Mouse (Mus musculus) c-Kit-positive CD71-positive TER-119-positive erythroid progenitor cells, embryonic 14.5 days (primary cell): Measurements from ENCODE around the gene 2200002D01Rik.

Experiments used
- DNase-seq: peaks from one replicate; pipeline ENCODE4 v3.0.0-alpha.2; 2013; ENCODE audit warnings: low spot score

Gene 2200002D01Rik

DNA sequence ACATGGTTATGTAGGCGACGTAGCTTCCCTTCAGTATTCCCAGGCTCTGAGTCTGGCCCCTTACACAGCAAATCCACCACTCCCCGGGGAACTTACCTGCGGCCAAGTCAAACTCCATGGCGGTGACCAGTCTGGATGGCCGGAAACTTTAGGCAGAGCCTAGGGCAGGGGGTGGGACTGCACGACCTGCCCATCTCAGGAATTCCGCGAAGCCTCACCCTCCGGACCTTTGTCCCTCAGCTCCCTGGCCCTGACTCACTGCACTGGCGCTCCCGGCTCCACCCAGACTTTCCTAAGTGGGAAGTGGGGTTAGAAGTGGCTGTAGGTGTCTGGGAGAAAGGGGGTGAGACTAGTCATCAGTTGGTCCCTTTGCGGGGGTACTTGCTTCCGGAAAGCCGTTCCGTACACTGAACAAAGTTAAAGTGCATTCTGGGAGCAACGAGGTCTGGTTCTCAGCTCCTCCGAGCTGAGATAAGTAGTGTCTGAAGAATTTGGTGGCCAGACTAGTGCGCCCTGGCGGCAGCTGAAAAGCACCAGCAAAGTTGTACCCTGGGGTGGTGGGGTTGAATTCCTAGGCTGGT lies at the start of gene 2200002D01Rik:
2200002D01Rik (minus strand) TSS at position 206 of the 581 bp plus-strand sequence.
- no peak for DNase-seq

DNA sequence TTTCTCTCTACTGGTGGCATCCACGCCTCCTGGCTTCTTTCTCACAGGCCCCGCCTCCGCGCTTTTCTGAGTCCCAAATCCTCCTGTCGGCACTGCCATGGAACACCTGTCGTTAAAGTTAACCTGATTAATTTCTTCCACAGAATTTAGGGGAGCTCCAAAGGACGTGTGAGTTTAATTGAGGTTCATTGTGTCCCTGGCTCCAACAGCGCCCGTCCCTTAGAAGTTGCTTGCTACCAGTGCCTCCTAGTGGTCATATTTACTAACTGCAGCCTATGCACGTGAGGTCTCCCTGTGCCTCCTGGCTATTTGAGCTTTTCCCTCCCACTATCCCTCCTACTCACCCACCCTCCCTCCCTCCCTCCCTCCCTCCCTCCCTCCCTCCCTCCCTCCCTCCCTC lies 48.7 kb upstream of the 2200002D01Rik start:
- peak; percentile 64 for DNase-seq

DNA sequence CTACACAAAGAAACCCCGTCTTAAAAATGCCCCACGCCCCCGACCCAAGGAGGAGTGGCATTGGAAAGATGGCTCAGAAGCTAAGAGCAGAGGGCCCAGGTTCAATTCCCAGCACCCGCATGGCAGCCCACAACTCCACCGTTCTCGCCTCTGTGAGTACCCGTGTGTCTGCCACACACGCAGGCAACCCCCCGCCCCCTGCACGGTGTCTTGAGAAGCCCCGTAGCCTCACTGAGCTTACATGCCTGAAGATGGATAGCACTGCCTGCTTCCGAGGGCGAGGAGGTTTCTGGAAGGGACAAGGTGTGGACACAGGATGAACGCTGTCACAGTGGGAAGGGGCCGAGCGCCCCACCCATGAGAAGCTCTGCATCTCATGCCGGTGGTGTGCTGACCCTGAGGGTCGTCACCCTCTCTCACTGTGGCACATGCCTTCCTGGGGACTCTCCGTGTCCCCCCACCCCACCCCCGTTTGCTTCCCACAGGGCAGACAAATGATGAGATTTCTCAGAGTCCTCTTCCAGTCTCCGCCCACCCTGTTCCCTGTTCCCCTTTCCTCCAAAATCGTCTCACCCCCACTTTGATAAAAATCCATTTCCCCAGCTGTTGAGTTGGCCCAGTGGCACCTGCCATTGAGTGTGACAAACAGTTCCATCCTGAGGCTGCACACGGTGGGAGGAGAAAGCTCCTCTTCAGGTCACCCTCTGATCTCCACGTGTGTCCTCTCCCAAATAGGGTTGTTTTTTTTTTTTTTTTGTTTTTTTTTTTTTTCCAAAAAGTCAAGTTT lies 47.8 kb upstream of the 2200002D01Rik start:
- DNase-seq = no peak

DNA sequence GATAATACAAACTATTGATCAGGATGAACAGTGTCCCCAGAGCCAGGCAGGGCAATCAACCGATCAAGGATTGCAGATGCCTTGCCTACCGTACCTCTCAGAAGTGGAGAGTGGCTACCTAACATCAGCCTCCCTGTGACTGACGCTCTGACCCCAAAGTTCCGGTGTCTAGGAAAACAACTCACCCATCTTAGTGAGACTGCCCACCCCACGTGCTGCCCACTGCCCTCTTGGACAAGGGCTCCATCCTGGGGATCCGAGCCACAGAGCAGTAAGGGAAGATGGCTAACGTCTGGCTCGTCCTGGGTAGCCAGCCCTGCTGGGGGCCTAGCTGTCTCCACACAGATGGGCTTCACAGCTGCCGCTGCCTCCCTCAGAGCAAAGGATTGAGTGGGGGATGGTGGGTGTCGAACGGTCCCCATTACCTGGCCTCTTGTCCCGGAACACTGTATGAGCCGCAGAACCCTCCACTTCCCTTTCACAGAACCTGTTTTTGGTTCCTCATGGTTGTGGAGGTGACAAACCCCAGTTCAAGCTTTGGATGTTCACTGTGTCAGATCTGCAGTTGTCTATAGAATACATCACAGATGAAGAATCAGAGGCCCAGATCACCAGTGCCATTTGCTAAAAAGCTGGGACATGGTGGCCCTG lies 46.0 kb upstream of the 2200002D01Rik start:
- no peak for DNase-seq

DNA sequence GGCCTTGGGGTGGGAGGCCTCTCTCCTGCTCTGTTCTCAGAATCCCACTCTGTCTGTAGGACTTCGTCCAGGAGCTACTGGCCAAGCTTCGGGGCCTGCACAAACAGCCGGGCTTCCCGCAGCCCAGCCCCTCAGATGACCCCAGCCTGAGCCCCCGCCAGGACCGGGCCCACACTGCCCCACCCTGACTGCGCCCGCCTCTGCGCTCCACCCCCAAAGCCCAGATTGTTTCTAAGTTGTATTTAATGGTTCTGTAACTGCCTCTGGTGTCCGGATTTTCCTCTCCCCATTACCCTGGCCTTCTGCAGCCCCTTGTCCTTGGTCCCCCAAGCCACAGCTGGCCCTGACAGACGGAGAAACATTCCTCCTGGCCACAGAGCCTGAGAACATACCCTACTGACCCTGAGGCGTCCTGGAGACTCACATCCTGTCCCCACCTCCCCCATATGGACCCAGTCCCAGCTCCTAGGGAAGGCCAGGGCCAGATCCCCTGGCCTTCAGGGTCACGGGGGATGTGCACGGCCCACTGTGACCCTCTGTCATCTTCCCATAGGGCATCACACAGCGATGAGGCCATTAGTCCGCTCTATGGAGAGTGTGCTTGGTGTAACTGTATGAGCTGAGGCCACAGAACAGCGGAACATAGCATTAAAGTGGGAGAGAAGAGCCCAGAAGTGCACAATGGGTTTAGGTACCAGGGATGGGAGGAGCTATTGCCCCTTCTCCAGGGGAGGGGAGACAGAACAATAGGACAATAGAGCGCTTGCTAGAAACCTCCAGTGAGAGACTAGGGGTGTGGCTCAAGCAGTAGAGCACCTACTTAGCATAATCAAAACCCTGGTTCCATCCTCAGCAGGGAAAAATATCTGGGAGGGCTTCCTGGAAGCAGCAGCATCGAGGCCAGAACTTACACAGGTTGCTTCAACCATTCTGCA lies 45.1 kb upstream of the 2200002D01Rik start:
- no peak for DNase-seq

DNA sequence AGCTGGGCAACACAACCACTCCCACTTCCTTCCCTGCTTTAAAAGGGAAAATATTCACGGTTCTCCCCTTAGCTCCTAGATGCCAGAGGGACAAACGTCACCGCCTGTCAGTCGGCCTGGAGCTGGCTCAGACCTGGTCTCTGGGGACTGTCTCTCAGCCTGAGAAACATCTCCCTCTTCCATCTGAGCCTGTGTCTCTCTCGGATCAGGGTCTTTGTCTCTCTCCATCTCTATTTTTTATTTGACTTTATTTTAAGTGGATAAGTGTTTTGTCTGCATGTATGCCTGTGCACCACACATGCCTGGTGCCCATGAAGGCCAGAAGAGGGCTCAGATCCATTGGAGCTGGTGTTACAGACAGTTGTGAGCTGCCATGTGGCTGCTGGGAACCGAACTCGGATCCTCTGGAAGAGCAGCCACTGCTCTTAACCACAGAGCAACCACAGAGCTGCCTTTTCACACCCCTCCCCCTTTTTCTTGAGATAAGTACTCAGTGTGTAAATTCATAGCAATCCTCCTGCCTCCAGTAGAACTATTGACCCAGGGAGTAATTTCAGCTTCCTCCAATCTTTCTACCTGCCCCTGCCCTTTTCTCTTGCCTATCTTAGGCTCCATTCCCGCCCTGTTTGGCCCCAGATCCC lies 44.3 kb upstream of the 2200002D01Rik start:
- no peak for DNase-seq

DNA sequence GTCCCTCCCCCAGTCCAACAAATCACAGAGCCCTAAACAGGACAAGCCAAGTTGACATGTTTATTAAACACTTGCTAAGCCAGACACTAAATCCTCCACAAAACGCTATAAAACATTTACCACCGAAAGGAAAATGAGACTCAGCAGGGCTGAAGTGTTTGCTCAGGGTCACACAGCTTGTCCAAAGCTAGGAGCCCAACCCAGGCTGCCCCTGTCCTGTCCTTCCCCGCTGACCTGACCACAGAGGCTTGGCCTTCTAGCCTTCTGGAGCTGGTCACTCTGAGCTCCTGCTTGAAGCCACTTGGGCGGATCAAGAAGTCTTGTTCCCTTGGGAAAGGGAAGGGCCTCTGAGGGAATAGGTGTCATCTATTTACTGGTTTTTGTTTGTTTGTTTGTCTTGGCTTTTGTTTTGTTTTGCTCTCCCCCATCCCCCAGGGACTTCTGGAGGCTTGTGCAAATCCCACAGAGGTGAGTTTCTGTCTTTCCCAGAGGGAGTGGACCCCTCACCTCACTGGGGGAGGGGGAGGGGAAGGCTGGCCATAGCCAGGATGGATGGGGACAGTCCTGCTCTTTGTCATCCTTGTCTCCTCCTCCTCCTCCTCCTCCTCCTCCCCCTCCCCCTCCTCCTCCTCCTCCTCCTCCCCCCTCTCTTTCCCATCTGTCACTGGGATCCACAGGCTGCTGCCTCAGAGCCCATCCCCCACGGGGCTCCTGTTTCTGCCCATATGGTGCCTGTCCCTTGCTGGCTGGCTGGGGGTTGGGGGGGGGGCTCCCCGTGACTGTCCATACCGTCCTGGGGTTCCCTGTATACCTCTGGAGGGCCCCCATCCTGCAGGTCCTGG lies 43.6 kb upstream of the 2200002D01Rik start:
- no peak for DNase-seq

DNA sequence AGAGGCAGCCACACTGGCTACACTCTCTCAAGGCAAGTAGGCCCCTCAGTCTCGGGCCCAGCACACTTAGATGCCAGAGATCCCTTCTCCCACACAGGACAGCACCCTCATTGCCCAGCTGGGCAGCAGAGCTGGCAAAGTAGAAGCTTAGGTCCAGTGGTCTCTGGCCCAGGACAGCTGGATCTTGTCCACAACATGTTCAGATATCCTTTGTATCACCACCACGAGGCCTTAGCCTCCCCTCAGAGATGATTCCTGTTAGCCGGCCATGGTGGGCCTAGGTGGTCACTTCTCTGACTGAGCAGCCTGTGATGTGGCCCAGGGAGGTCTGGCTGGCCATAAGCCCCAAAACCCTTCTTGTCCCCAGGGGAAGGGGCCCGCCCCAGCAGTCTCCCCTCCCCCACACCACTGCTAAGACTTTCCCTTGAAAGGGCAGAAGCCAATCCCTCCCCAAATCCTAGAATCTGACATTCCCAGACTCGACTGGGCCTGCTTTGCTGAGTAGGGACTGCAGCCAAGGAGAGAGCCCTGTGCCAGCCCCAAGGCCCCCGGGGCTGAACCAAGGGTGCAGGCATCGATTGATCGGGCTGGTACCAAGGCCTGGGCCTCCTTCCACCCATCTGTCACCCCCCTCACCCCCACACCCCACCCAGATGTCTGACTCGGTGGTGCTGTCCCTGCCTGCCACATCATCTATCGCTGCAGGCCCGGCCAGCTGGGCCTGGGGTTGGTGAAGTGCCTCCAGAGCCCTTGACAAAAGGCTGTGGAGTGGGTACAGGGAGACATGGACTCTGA lies 42.6 kb upstream of the 2200002D01Rik start:
- no peak for DNase-seq

DNA sequence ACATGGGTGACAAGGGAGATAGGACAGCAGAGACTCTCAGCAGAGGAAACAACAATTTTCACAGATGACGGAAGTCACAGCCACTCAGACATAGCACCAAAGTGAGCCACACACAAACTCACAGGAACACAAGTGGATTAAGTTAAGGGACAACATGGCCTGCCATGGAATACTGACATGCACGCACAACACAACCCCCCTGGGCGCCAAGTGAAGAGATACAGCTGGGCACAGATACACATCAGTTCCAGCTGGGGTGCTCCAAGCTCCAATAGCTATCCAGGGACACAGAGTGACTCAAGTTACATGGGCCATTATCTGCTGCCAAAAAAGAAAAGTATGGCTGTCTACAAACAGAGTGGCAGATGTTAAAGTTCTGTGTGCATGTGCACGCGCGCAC lies 41.6 kb upstream of the 2200002D01Rik start:
- no peak for DNase-seq

DNA sequence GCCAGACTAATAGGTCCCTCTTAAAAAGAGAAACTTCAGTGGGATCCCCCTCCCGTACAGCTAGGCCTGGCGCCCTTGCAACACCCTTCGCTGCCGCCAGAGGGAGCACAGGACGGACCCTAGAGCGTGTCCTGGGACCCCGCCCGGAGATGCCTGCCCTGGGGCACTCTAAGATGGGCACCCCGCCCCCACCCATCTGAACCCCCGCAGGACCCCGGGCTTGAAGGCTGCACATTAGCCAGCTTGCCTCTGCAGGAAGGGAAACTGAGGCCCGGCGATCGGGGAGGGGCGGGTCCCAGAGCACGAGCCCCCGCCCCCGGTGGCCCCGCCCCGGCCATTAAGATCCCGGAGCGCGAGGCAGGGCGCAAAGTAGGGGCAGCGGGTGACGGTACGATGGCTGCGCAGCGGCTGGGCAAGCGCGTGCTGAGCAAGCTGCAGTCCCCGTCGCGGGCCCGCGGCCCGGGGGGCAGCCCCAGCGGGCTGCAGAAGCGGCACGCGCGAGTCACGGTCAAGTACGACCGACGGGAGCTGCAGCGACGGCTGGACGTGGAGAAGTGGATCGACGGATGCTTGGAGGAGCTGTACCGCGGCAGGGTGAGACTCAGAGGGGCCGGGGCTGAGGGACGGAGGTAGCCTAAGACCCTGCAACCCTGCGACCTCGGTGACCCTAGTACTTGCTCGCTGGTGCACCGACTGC lies 40.8 kb upstream of the 2200002D01Rik start, which contains the start of gene Ppp1r14a:
Ppp1r14a (plus strand) TSS at position 367 of the 697 bp plus-strand sequence.
- DNase-seq = peak; percentile 48

DNA sequence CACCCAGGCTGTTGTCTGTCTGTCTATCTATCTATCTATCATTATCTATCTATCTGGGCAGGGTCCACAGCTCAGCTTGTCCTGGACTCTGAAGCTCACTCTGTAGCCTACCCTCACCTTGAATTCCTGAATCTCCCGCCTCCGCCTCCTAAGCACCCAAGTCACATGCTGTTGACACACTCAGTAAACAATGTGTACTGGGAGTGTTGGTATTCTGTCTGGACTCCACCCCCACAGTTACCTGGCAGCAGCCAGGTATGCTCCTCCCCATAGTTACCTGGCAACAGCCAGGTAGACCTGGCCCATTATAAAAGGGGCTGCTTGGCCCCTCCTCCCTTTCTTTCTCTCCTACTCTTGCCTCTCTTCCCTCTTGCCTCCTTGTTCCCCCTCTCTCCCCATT lies 39.8 kb upstream of the 2200002D01Rik start:
- DNase-seq = no peak

DNA sequence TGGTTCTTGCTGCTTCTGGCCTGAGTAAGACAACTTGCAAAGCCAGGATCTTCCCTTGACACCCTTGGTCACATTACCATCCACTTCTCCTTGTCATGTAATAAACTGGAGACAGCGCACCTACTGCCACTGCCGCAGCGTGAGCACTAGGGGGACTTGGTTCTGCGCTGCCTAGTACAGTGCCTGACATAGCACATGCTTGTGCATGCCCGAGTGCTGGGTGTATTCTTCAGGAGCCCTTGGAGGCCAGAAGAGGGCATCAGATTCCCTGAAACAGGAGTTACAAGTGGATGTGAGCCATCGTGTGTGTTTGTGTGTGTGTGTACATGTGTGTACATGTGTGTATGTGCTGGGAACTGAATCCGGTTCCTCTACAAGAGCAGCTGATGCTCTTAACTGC lies 39.2 kb upstream of the 2200002D01Rik start:
- no peak for DNase-seq

DNA sequence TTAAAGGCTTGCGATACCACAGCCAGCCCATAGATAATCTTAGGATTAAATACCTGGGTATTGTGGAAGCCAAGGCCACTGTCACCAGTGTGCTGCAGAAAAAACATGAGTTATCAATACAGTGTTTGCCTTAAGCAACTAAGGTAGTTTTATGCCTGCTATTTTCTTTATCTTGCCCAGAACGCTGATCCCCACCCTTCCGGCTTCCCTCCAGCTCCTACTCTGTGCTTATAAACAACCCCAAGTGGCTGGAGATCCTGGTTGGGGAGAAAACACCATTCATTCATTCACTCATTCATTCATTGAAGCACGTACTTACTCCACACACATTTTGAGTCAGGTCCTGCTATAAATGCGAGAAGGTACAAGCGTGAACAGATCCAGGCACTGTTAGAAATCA lies 36.3 kb upstream of the 2200002D01Rik start:
- no peak for DNase-seq

DNA sequence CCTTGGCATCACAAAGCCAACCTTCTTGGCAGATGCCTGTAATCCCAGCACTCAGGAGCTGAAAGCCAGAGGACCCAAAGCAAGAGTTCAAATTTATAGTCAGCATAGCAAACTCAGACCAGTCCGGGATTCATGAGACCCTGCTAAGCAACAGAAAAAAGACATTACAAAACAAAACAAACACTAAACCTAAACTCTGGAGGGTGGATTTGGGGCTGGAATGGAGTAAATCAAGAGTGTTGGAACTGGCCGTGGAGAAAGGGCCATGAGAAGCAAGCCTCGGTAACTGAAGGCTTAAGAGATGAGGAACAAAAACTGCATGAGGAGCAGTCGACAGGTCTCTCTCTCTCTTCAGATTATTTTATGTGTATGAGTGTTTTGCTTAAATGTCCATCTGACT lies 35.6 kb upstream of the 2200002D01Rik start:
- DNase-seq = no peak

DNA sequence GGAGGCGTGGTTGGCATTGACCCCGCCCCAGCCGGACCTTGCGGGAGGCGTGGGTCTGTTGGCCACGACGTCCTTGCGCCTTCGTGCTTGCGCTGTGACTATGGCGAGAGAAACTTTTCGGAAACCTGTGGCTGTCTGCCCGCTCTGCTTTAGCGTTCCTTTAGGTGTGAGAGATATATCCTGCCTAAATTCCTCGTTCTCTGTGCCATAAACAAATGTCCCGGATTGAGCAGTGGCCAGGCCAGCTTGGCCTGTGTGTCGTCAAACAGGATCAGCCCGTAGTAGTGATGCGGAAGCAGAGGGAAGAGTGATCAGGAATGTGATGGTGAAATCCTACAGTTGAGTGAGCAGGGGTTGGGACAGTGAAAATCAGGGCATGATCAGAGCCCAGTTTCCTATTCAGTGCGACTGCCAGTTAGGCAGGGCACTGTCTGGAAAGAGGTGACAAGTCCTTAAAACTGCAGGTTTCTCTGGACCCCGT lies 33.8 kb upstream of the 2200002D01Rik start:
- DNase-seq = no peak

DNA sequence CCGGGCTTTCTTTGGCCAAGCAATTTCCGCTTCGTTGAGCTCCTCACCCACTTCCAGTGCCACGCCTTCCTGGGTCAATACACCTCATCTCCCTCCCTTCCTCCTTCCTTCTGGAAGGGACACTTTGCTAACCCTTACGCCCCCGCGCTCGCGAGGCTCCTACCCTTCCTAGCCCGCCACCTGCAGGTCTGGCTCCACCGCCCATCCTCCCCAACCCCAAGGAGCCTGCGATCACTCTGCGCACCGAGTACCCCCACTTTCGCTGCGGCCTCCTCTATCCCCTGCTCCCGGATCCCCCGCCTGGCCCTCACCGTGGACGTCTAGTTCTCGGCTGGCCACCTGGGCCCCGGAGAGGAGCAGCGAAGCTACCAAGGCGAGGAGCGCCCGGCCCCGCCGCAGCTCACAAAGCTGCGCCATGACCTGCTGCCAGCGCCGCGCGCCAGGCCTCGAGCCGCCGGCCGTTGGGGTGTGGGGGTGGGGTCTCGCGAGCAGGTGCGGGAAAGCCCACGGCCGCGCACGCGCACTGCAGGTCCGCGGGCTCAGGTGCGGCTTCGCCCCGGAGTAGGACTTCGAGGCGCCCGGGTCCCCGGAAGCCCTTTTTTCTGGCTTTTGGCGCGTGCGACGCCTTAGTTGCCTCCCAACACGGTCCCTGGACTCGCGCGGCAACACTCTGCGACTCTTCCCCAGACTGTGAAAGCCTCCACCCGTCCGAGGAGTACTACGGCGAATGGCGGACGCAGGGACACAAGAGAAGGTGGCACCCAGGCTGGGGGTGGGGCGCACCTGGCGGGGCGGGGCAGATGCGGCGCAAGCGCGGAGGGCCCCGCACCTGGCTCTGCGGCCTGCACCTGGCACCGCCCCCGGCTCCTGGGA lies 33.2 kb upstream of the 2200002D01Rik start, which contains the start of gene Spint2:
Spint2 (minus strand) TSS at position 712 of the 873 bp plus-strand sequence.
- no peak for DNase-seq

DNA sequence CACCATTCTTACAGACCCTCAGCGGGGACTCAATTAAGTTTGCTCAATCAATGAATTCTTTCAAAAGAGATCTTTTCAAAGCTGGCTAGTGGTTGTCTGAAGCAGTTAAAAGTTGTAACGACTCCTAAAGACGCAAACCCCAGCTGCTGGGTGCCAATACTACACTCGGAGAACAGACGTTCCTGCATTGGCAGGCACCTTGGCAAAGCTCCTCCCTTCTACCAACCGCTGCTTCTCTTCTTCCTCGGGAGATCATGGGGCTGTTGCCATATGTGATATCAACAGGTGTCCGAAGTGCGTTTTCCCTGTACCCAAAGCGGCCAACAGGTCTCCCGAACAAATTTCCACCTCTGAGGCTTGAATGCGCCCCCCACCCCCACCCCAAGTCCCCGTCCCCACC lies 32.5 kb upstream of the 2200002D01Rik start:
- no peak for DNase-seq

DNA sequence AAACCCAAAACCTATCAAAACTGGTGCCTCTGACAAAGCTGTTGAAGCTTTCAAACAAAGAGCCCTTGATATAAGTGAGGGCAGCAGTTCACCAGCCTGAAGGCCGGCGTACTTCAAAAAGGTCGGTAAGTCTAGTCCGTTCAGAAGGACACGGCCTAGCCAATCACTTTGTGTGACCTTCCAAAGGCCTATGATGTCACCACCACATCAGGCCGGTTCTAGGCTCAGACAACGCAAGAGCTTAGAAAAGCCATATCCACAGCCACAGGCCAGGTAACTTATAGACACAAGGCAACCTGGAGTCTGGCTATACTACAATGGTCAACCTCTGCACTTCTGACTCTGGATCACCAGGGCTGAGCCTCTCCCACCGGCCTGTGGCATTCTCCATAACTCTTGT lies 31.7 kb upstream of the 2200002D01Rik start:
- no peak for DNase-seq
